Mouse (Mus musculus): ENCODE results near the gene Ninj1.

- no peak for TF ChIP-seq CTCF (IDR thresholded peaks at IDR 0.05; ENCODE audit: borderline replicate concordance, extremely low read depth, insufficient read depth, insufficient read length)
- TF ChIP-seq POLR2A (IDR thresholded peaks at IDR 0.05; ENCODE audit: borderline replicate concordance, extremely low read depth, insufficient read depth, insufficient read length, poor library complexity, severe bottlenecking): no peak
Observed at GRCm38 (mm10) chr13:49191673-49192035, 4.4 kb downstream of the Ninj1 start.

Data from brain, embryonic 14.5 days (tissue).